Mouse (Mus musculus) myocyte (in vitro differentiated cells): ENCODE data around the gene C1s2.

Experiments
- CEBPB ChIP-seq: IDR thresholded peaks from 2 replicates; pipeline ENCODE4 v1.6.1; 2011; ENCODE audit warnings: mild to moderate bottlenecking, moderate library complexity; ENCODE audit not compliant: poor library complexity, insufficient read depth, severe bottlenecking
- E2F4 ChIP-seq: IDR thresholded peaks from one replicate; pipeline ENCODE4 v1.6.1; 2011; ENCODE audit warnings: mild to moderate bottlenecking, control low read depth, moderate library complexity; ENCODE audit not compliant: insufficient read depth
- MAX ChIP-seq: IDR thresholded peaks from one replicate; pipeline ENCODE4 v1.6.1; 2011; ENCODE audit warnings: low read depth, mild to moderate bottlenecking, control low read depth
- MYOD1 ChIP-seq, 3 experiments: IDR thresholded peaks; one replicate each; pipeline ENCODE4 v1.6.1; 2011; ENCODE audit warnings: control low read depth in 2 of 3, low read depth in 2 of 3, mild to moderate bottlenecking in 2 of 3, moderate library complexity in 1 of 3; ENCODE audit not compliant: insufficient read length in 2 of 3, control insufficient read depth in 1 of 3
- MYOG ChIP-seq, 3 experiments: IDR thresholded peaks; one replicate each; pipeline ENCODE4 v1.6.1; 2011; ENCODE audit warnings: control low read depth in 2 of 3, low read depth in 2 of 3, mild to moderate bottlenecking in 2 of 3; ENCODE audit not compliant: insufficient read length in 2 of 3, control insufficient read depth in 1 of 3, insufficient read depth in 1 of 3
- POLR2A ChIP-seq: IDR thresholded peaks from one replicate; pipeline ENCODE4 v1.6.1; 2011; ENCODE audit warnings: low read depth, mild to moderate bottlenecking, control low read depth, moderate library complexity; ENCODE audit not compliant: insufficient read length
- POLR2AphosphoS2 ChIP-seq: IDR thresholded peaks from one replicate; pipeline ENCODE4 v1.6.1; 2011; ENCODE audit warnings: low read depth, control low read depth; ENCODE audit not compliant: insufficient read length
- SRF ChIP-seq: IDR thresholded peaks from one replicate; pipeline ENCODE4 v1.6.1; 2011; ENCODE audit warnings: low read depth; ENCODE audit not compliant: control insufficient read depth, insufficient read length
- TCF12 ChIP-seq: IDR thresholded peaks from one replicate; pipeline ENCODE4 v1.6.1; 2011; ENCODE audit warnings: mild to moderate bottlenecking, control low read depth; ENCODE audit not compliant: poor library complexity, insufficient read depth, severe bottlenecking

GRCm38 (mm10) chr6:124625612-124626011 lies 10.3 kb downstream of the C1s2 start:
- TF ChIP-seq TCF12 (no peak), POLR2A (no peak), MAX (no peak), E2F4 (no peak), CEBPB (no peak), MYOG (IDR thresholded peaks at IDR 0.05; ENCODE audit: control insufficient read depth in 1 of 3, insufficient read depth in 1 of 3, insufficient read length in 2 of 3, low read depth in 2 of 3) (no peak), POLR2AphosphoS2 (no peak), MYOD1 (IDR thresholded peaks at IDR 0.05; ENCODE audit: control insufficient read depth in 1 of 3, insufficient read length in 2 of 3, low read depth in 2 of 3) (no peak), SRF (no peak)
